Mouse (Mus musculus): ENCODE data around the gene Tuba1b. TPM values are rescaled to one million over a fixed set of nuclear protein-coding genes. Genes with fewer than 3 reads are reported as not detected.

Gene Tuba1b
- polyA plus RNA-seq, 1 experiment from 2014 or later, result 423 TPM

DNA sequence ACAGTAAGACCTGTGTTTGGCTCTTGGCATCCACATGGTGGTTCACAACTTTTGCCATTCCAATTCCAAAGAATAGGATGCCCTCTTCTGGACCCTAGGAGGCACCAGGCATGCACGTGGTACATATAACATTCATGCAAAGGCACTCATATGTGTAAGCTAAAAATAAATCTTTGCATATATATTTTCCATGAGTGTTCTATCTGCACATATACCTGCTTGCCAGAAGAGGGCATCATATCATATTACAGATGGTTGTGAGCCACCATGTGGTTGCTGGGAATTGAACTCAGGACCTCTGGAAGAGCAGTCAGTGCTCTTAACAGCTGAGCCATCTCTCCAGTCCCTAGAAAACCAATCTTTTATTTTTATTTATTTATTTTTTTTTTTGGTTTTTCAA, 32.8 kb downstream of the Tuba1b start:
- H3K4me3 ChIP-seq (ENCODE audit: low read depth, low read length), result no peak overlapping the region
- TF ChIP-seq EP300 (IDR thresholded peaks at IDR 0.05; ENCODE audit: low read depth) (no peak), CTCF (IDR thresholded peaks at IDR 0.05; ENCODE audit: low read depth) (peak; percentile 30)
- H3K4me1 ChIP-seq (ENCODE audit: insufficient read depth), result peaks cover 5% of the 10 kb centered on the region; the same call in 1 of the 2 replicates
- H3K27ac ChIP-seq (ENCODE audit: low read depth), result no peak overlapping the region
- no peak for ATAC-seq
- DNase-seq, result no peak
- WGBS (ENCODE audit: insufficient replicate concordance), result 57% methylated on average over 1 of the region's 1 CpGs
- H3K9ac ChIP-seq (replicated peaks), result no peak overlapping the region
- H3K36me3 ChIP-seq (replicated peaks; ENCODE audit: insufficient read depth, low read length), result 0 out of 2 replicates have a peak, but pooled peaks cover 14% of the 10 kb centered on the region
- H3K4me2 ChIP-seq (ENCODE audit: low read depth, low read length), result no peak overlapping the region
- peaks cover 33% of the 10 kb centered on the region for H3K27me3 ChIP-seq (ENCODE audit: insufficient read depth, low read length)
- no peaks in the 10 kb centered on the region for H3K9me3 ChIP-seq (ENCODE audit: low read length)

DNA sequence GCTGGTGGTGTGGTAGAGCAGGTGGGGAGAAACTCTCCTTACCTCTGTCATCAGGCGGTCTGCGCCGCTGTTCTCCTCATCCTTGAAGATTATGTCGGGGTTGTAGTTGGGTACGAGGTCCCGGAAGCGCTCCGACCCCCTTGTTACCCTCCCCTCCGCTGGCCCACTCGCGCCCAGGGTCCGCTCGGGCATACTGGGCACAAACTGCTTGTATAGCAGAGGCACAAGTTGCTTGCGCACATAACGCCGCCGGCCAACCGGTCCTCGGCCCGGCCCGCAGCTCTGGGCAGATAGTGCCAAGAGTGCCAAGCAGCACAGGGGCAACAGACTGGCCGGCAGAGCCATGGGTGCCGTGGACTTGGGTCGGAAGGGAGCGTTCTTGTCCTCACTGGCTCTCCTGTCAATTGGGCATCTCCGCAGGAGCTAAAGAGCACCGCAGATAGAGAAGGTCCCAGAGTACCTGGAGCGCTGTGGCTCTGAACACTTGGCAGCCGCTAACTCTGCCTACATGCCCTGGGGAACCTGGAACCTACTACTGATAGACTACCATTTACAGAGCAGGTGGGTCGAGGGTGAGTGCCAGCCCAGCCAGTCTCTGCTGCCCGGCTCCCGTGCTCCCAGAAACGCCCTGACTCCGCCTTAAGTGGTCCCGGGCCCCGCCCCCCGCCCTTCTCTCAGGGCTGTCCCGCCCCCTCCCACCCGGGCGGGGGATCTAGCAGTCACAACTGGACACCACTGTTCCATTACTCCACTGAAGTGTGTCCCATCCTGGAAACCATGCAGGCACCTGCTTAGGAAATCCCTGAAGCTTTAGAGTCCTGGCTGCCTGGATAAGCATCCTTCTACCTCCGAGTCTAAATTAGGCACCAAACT, 36.2 kb downstream of the Tuba1b start, which contains the start of gene Dhh:
Gene Dhh, minus strand, starts transcription at position 613 of the 873 bp plus-strand sequence.
- Histone ChIP-seq H3K27me3 (ENCODE audit: insufficient read depth, low read length) (peaks cover 66% of the 10 kb centered on the region), H3K4me1 (ENCODE audit: insufficient read depth) (peaks cover 31% of the 10 kb centered on the region), H3K4me3 (ENCODE audit: low read depth, low read length) (0 out of 2 replicates have a peak within 1 kb of the TSS, but pooled peaks have one; percentile 2), H3K36me3 (replicated peaks; ENCODE audit: insufficient read depth, low read length) (no peaks in the 10 kb centered on the region), H3K4me2 (ENCODE audit: low read depth, low read length) (peak within 1 kb of the TSS; percentile 32; the same call in 1 of the 2 replicates), H3K27ac (ENCODE audit: low read depth) (no peak within 1 kb of the TSS), H3K9ac (replicated peaks) (no peak within 1 kb of the TSS), H3K9me3 (ENCODE audit: low read length) (no peaks in the 10 kb centered on the region)
- no peak for ATAC-seq
- DNase-seq, result no peak
- no peak for TF ChIP-seq EP300 (IDR thresholded peaks at IDR 0.05; ENCODE audit: low read depth)
- TF ChIP-seq CTCF (IDR thresholded peaks at IDR 0.05; ENCODE audit: low read depth), result no peak
- 3% methylated on average over 41 of the region's 41 CpGs for WGBS (ENCODE audit: insufficient replicate concordance)

DNA sequence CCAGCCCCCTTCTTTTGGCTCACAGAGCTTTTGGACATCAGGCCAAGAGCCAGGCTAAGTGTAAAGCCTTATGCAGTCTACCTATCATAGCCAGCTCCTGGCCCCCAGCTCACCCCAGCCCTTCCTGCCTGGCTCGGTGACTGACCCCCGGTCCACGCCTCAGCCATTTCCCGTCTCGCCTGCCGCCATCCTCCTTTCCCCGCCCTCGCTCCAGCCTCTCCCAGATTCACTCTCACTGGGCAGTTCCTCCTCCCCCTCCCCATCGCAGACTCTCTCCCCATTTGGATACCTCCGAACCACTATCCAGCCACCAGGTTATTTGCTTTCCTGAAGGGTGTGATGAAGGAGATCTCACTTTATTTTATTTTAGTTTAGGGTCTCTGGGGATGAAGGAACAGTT, 36.9 kb downstream of the Tuba1b start:
- no peak for ATAC-seq
- H3K4me2 ChIP-seq (ENCODE audit: low read depth, low read length), result peak overlapping the region; percentile 32; the same call in 1 of the 2 replicates

DNA sequence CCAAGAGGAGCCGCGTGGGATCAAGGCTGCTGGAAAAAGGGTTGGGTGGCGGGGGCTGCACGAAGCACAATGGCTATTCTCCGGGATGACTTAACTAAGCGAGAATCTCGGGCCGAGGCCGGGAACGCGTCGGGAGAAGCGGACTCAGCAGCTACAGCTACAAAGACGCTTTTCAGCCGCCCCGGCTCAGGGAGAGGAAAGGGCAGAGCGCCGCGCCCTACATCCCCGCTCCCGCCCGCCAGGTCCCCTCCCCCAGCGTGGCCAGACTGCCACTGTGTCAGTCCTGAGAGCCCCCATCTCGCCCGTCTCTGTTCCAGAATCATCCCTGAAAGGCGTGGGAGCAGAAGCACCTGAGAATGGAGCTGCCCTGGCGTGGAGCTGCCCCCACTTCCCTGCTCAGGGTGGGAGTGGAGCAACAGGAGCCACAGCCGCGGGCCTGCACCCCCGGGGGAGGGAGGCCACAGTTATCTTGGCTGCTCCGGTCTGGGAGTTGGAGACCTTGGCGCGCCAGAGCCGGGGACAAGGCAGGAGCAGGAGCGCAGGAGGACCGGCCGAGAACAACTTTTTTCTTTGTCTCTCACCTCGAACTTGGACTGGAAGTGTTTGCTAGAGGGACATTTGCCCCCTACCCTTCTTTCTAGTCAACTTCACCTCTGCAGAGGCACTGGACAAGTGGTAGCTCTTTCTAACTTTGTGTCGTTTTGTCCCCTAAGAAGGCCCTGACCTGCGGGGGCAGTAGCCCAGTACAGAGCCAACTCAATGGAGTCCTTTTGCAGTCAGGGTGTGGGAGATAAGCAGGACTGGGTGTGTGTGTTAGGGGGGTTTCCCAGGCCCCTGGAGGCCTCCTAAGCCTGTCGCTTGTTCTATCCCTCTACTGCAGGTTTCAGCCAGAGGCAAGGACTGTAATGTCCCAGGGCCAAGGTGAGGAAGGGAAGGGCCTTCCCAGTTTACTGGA, 38.5 kb downstream of the Tuba1b start:
- H3K4me2 ChIP-seq (ENCODE audit: low read depth, low read length), result peak overlapping the region; percentile 44; the same call in 1 of the 2 replicates
- H3K4me3 ChIP-seq (ENCODE audit: low read depth, low read length), result peak overlapping the region; percentile 15; the same call in 1 of the 2 replicates
- H3K9me3 ChIP-seq (ENCODE audit: low read length), result no peaks in the 10 kb centered on the region
- H3K36me3 ChIP-seq (replicated peaks; ENCODE audit: insufficient read depth, low read length), result no peaks in the 10 kb centered on the region
- H3K4me1 ChIP-seq (ENCODE audit: insufficient read depth), result peaks cover 31% of the 10 kb centered on the region
- H3K27ac ChIP-seq (ENCODE audit: low read depth), result no peak overlapping the region
- WGBS (ENCODE audit: insufficient replicate concordance), result 3% methylated on average over 41 of the region's 41 CpGs
- TF ChIP-seq EP300 (IDR thresholded peaks at IDR 0.05; ENCODE audit: low read depth), result no peak
- H3K9ac ChIP-seq (replicated peaks), result no peak overlapping the region
- peaks cover 72% of the 10 kb centered on the region for H3K27me3 ChIP-seq (ENCODE audit: insufficient read depth, low read length)
- DNase-seq, result no peak
- no peak for ATAC-seq

More for the DNA sequence above, 36.9 kb downstream of the Tuba1b start:
- TF ChIP-seq CTCF (IDR thresholded peaks at IDR 0.05; ENCODE audit: low read depth), result no peak
- no peak for TF ChIP-seq EP300 (IDR thresholded peaks at IDR 0.05; ENCODE audit: low read depth)
- Histone ChIP-seq H3K9ac (replicated peaks) (no peak overlapping the region), H3K4me3 (ENCODE audit: low read depth, low read length) (0 out of 2 replicates have a peak overlapping the region, but pooled peaks have one; percentile 2), H3K9me3 (ENCODE audit: low read length) (no peaks in the 10 kb centered on the region), H3K27ac (ENCODE audit: low read depth) (no peak overlapping the region), H3K36me3 (replicated peaks; ENCODE audit: insufficient read depth, low read length) (no peaks in the 10 kb centered on the region), H3K4me1 (ENCODE audit: insufficient read depth) (peaks cover 31% of the 10 kb centered on the region), H3K27me3 (ENCODE audit: insufficient read depth, low read length) (peaks cover 72% of the 10 kb centered on the region)
- WGBS (ENCODE audit: insufficient replicate concordance), result 5% methylated on average over 10 of the region's 10 CpGs
- DNase-seq, result no peak

DNA sequence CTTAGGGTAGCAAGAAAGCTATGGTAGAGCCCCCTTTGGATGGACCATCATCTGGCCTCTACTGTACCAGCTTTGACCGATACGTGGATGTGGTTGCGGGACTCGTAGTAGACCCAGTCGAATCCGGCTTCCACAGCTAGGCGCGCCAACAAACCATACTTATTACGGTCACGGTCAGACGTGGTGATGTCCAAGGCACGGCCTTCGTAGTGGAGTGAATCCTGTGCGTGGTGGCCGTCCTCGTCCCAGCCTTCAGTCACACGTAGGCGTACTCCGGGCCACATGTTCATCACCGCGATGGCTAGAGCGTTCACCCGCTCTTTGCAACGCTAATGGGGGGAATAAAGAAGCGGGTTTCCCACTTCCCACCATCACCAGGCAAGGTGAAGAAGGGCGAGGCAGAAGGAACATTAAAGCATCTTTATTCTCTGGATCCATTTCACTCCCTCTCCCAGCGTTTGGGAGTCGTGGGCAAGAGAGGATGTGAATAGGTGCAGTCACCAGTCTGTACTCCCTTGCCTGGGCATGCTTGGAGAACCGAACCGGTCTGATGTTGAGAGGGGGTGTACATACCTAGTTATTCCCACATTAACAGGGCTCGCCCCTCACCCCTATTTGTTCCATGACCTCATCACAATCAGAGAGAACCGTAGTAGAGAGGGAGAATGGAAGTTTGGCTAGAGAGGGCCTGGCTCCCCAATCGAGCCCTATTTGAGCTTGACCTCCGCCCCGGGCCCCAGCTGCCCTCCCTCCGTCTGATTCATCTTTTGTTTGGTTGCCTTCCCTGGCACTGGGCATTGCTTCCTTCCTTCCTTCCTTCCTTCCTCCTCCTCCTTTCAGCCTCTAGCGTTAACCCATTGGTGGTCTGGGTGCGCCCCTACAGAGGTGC, 39.4 kb downstream of the Tuba1b start:
- 6% methylated on average over 38 of the region's 38 CpGs for WGBS (ENCODE audit: insufficient replicate concordance)
- Histone ChIP-seq H3K9ac (replicated peaks) (no peak overlapping the region; the same call in 1 of the 2 replicates), H3K4me2 (ENCODE audit: low read depth, low read length) (peak overlapping the region; percentile 93), H3K9me3 (ENCODE audit: low read length) (no peaks in the 10 kb centered on the region), H3K4me3 (ENCODE audit: low read depth, low read length) (peak overlapping the region; percentile 59; the same call in 1 of the 2 replicates), H3K27me3 (ENCODE audit: insufficient read depth, low read length) (peaks cover 70% of the 10 kb centered on the region), H3K4me1 (ENCODE audit: insufficient read depth) (peaks cover 31% of the 10 kb centered on the region), H3K27ac (ENCODE audit: low read depth) (no peak overlapping the region), H3K36me3 (replicated peaks; ENCODE audit: insufficient read depth, low read length) (no peaks in the 10 kb centered on the region)
- TF ChIP-seq EP300 (IDR thresholded peaks at IDR 0.05; ENCODE audit: low read depth) (no peak), CTCF (IDR thresholded peaks at IDR 0.05; ENCODE audit: low read depth) (no peak)
- no peak for ATAC-seq
- DNase-seq, result no peak
